Mouse (Mus musculus) G1E (cell line): Measurements from ENCODE around the gene Bud23.

Experiments used
- CTCF ChIP-seq: IDR thresholded peaks from 2 replicates; pipeline ENCODE4 v1.5.1; 2012; ENCODE audit warnings: low read depth, low read length, inconsistent platforms, mixed read lengths
- GATA1 ChIP-seq: IDR thresholded peaks from 2 replicates; pipeline ENCODE4 v1.6.1; 2012; ENCODE audit warnings: borderline replicate concordance, low read length, inconsistent platforms, mixed read lengths

DNA sequence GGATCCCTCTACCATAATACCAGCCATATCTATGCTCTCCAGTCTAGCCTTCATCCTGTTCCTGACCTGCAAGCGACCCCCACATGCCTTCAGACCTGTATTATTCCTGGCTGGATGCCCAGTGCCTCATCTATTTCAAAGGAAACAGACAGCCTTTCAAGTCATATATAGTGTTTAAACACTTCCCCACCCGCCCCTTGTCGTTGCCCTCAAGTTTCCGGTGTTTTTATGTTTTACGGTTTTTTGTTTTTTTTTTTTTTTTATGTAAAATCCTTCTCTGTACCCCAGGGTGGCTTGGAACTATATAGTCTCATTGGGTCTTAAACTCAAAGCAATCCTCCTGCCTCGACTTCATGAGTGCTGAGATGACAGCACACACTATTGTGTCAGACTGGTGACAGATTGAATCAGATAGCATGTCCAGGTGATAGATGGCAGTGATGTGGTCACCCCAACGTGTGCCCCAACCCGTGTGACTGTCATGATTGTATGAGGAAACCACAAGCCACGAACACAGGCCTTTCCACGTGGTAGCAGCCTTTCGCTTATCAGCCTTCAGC, 40.0 kb downstream of the Bud23 start:
- TF ChIP-seq CTCF (no peak), GATA1 (no peak)
